Mouse (Mus musculus): ENCODE results near the gene Slc6a16. TPM values are rescaled to one million over a fixed set of nuclear protein-coding genes. Genes with fewer than 3 reads are reported as not detected.

Gene Slc6a16
- polyA plus RNA-seq, 1 experiment: 0.70 TPM

GRCm38 (mm10) chr7:45316536-45316935 is 75.7 kb downstream of the Slc6a16 start:
- TF ChIP-seq CTCF (IDR thresholded peaks at IDR 0.05; ENCODE audit: borderline replicate concordance, extremely low read depth, insufficient read depth, insufficient read length): no peak
- TF ChIP-seq POLR2A (IDR thresholded peaks at IDR 0.05; ENCODE audit: borderline replicate concordance, extremely low read depth, insufficient read depth, insufficient read length, poor library complexity, severe bottlenecking): no peak
- DNase-seq (ENCODE audit: low read depth): no peak

GRCm38 (mm10) chr7:45322245-45322644 is 81.4 kb downstream of the Slc6a16 start:
- TF ChIP-seq POLR2A (IDR thresholded peaks at IDR 0.05; ENCODE audit: borderline replicate concordance, extremely low read depth, insufficient read depth, insufficient read length, poor library complexity, severe bottlenecking) (no peak), CTCF (IDR thresholded peaks at IDR 0.05; ENCODE audit: borderline replicate concordance, extremely low read depth, insufficient read depth, insufficient read length) (no peak)
- DNase-seq (ENCODE audit: low read depth): no peak

Other genes with a start within 250 kb of the Slc6a16 start
- gene Irf3, start 243.4 kb upstream of the Slc6a16 start, polyA plus RNA-seq (2012; rRNA removed): 84.4 and 130 TPM in 2 replicates
- gene Bcl2l12, start 242.4 kb upstream of the Slc6a16 start, polyA plus RNA-seq (2012; rRNA removed): 20.5 and 33.9 TPM in 2 replicates
- gene Scaf1, start 224.7 kb upstream of the Slc6a16 start, polyA plus RNA-seq (2012; rRNA removed): 125 and 147 TPM in 2 replicates
- gene Rras, start 223.1 kb upstream of the Slc6a16 start, polyA plus RNA-seq (2012; rRNA removed): 18.2 and 20.7 TPM in 2 replicates
- 10.5 and 39.1 TPM in 2 replicates for gene Prr12, start 188.2 kb upstream of the Slc6a16 start, polyA plus RNA-seq (2012; rRNA removed)
- gene Nosip, start 178.7 kb upstream of the Slc6a16 start, polyA plus RNA-seq (2012; rRNA removed): 81.9 and 84.1 TPM in 2 replicates
- 25.0 and 30.6 TPM in 2 replicates for gene Prrg2, start 178.4 kb upstream of the Slc6a16 start, polyA plus RNA-seq (2012; rRNA removed)
- gene Rcn3, start 148.9 kb upstream of the Slc6a16 start, polyA plus RNA-seq (2012; rRNA removed): 68.2 and 101 TPM in 2 replicates
- 11.7 and 17.3 TPM in 2 replicates for gene Fcgrt, start 137.2 kb upstream of the Slc6a16 start, polyA plus RNA-seq (2012; rRNA removed)
- gene Rps11, start 116.6 kb upstream of the Slc6a16 start, polyA plus RNA-seq (2012; rRNA removed): 421 and 634 TPM in 2 replicates
- gene Rpl13a, start 112.3 kb upstream of the Slc6a16 start, polyA plus RNA-seq (2012; rRNA removed): 2,550 and 2,843 TPM in 2 replicates
- 0.30 and 0.31 TPM in 2 replicates for gene Gm45713, start 104.9 kb upstream of the Slc6a16 start, polyA plus RNA-seq (2012; rRNA removed)
- 6.2 and 9.0 TPM in 2 replicates for gene Flt3l, start 104.7 kb upstream of the Slc6a16 start, polyA plus RNA-seq (2012; rRNA removed)
- 130 and 151 TPM in 2 replicates for gene Pih1d1, start 86.8 kb upstream of the Slc6a16 start, polyA plus RNA-seq (2012; rRNA removed)
- 26.4 and 34.2 TPM in 2 replicates for gene Aldh16a1, start 86.5 kb upstream of the Slc6a16 start, polyA plus RNA-seq (2012; rRNA removed)
- gene Slc17a7, start 77.1 kb upstream of the Slc6a16 start, polyA plus RNA-seq (2012; rRNA removed): 6.7 and 25.8 TPM in 2 replicates
- 0.04 and 0.12 TPM in 2 replicates for gene Gfy, start 61.5 kb upstream of the Slc6a16 start, polyA plus RNA-seq (2012; rRNA removed)
- gene Pth2, start 60.1 kb upstream of the Slc6a16 start, polyA plus RNA-seq (2012; rRNA removed): 0.25 and 0.30 TPM in 2 replicates
- 0.70 and 1.1 TPM in 2 replicates for gene Ccdc155, start 36.2 kb upstream of the Slc6a16 start, polyA plus RNA-seq (2012; rRNA removed)
- gene Dkkl1, start 28.9 kb upstream of the Slc6a16 start, polyA plus RNA-seq (2012; rRNA removed): 1.4 and 2.1 TPM in 2 replicates
- 184 and 312 TPM in 2 replicates for gene Tead2, start 25.3 kb upstream of the Slc6a16 start, polyA plus RNA-seq (2012; rRNA removed)
- gene Cd37, start 2.0 kb upstream of the Slc6a16 start, polyA plus RNA-seq (2012; rRNA removed): 1.4 and 1.5 TPM in 2 replicates
- gene Slc6a21, start 36.4 kb downstream of the Slc6a16 start, polyA plus RNA-seq (2012; rRNA removed): 0.11 TPM in 1 of 2 replicates, not detected in the other
- gene Trpm4, start 92.7 kb downstream of the Slc6a16 start, polyA plus RNA-seq (2012; rRNA removed): 19.0 and 20.3 TPM in 2 replicates
- 0.48 and 1.3 TPM in 2 replicates for gene Hrc, start 94.2 kb downstream of the Slc6a16 start, polyA plus RNA-seq (2012; rRNA removed)
- gene Ppfia3, start 125.9 kb downstream of the Slc6a16 start, polyA plus RNA-seq (2012; rRNA removed): 56.7 and 60.0 TPM in 2 replicates
- gene Lin7b, start 129.5 kb downstream of the Slc6a16 start, polyA plus RNA-seq (2012; rRNA removed): 15.7 and 17.6 TPM in 2 replicates
- gene Snrnp70, start 154.7 kb downstream of the Slc6a16 start, polyA plus RNA-seq (2012; rRNA removed): 643 and 713 TPM in 2 replicates
- 0.03 TPM in 1 of 2 replicates, not detected in the other for gene Kcna7, start 164.6 kb downstream of the Slc6a16 start, polyA plus RNA-seq (2012; rRNA removed)
- 0.23 and 0.27 TPM in 2 replicates for gene Ntf5, start 172.6 kb downstream of the Slc6a16 start, polyA plus RNA-seq (2012; rRNA removed)
- gene Lhb, start 179.7 kb downstream of the Slc6a16 start, polyA plus RNA-seq (2012; rRNA removed): 1.1 and 1.7 TPM in 2 replicates
- 26.7 and 30.6 TPM in 2 replicates for gene Gys1, start 193.8 kb downstream of the Slc6a16 start, polyA plus RNA-seq (2012; rRNA removed)
- 125 and 158 TPM in 2 replicates for gene Ruvbl2, start 197.0 kb downstream of the Slc6a16 start, polyA plus RNA-seq (2012; rRNA removed)
- 2,346 and 2,481 TPM in 2 replicates for gene Ftl1, start 218.8 kb downstream of the Slc6a16 start, polyA plus RNA-seq (2012; rRNA removed)
- 168 and 237 TPM in 2 replicates for gene Bax, start 225.8 kb downstream of the Slc6a16 start, polyA plus RNA-seq (2012; rRNA removed)
- gene Tulp2, start 240.8 kb downstream of the Slc6a16 start, polyA plus RNA-seq (2012; rRNA removed): 0.11 and 0.18 TPM in 2 replicates
- gene Gm45808, start 245.7 kb downstream of the Slc6a16 start, polyA plus RNA-seq (2012; rRNA removed): 0.30 TPM in 1 of 2 replicates, not detected in the other
- 2.0 and 2.8 TPM in 2 replicates for gene Dhdh, start 247.7 kb downstream of the Slc6a16 start, polyA plus RNA-seq (2012; rRNA removed)

Measured in brain, embryonic 14.5 days (tissue).